Mouse (Mus musculus) testis, adult 2 months (tissue): ENCODE results near the gene Zfp488.

ENCODE experiments used
- CTCF ChIP-seq: fragments of 200-500 bp; IDR thresholded peaks from 2 replicates; pipeline ENCODE4 v1.5.1; 2012; ENCODE audit warnings: low read depth, mild to moderate bottlenecking, inconsistent platforms, low read length, moderate library complexity; ENCODE audit not compliant: control insufficient read depth, insufficient read depth, insufficient replicate concordance
- POLR2A ChIP-seq: fragments of 200-500 bp; IDR thresholded peaks from 2 replicates; pipeline ENCODE4 v1.6.1; 2012; ENCODE audit warnings: low read depth, mild to moderate bottlenecking, inconsistent platforms, low read length, moderate library complexity; ENCODE audit not compliant: control insufficient read depth

DNA sequence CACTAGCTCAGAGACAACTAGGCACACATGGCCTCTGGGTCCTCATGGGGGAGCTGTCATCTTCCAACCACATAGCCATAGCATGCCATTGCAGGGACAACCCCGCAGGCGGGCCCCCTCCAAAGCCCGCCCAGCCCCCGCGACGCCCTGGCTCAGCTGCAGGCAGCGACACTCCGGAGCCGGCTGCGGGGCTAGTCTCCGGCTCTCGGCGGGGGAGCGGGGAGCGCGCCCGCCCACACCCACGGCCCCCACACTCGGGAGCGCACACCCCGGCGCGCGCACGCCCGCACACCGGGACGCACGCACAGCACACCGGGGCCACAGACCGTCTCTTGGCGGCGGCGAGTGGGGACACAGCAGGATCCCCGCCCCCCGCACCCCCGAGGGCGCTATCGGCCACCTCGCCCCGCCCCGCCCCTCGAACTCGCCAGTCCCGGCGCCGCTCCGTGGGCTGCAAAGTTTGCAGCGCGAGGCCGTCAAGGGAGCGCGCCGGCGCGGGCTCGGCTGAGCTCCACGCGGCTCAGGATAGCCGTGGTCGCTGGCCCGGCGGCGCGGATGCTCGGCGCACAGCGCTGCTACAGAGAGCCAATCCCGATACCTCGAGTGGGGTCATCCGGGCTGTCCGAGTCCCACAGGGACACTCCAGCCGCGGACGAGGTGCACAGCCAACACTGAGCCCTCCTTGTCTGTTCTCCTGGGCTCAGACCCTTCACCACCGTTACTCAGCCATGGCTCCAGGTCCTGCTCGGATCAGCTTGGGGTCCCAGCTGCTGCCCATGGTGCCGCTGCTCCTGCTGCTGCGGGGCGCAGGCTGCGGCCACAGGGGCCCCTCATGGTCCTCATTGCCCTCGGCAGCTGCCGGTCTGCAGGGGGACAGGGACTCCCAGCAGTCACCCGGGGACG lies 55.1 kb downstream of the Zfp488 start, which contains the start of gene Gdf10:
- TF ChIP-seq CTCF (no peak), POLR2A (no peak)
